10 mouse cellular contexts compared by ENCODE assay signal in genomic region chr8:124077998-124078397, GRCm38 (mm10). TPM values are rescaled to one million over a fixed set of nuclear protein-coding genes. Genes with fewer than 3 reads are reported as not detected.
DNase-seq lines count a peak whose midpoint lies in the region; ATAC-seq and TF ChIP-seq lines count a peak whose summit lies in the region.
"Had no signal": no experiment of that assay in that cellular context is flagged by ENCODE, and none has a peak within 500 bp of the region (broad histone marks: within the 10 kb centered on the region; RNA-seq: fewer than 3 reads in every experiment).

No protein-coding gene starts in this region.

- no peak overlapping the region for H3K4me2 ChIP-seq in liver, embryonic 11.5 days
- H3K4me2 ChIP-seq in forebrain, embryonic 14.5 days (ENCODE audit: low read length), result no peak overlapping the region
- H3K4me2 ChIP-seq: forebrain, embryonic 12.5 days had no signal

- TF ChIP-seq POLR2A in small intestine, adult 2 months (IDR thresholded peaks at IDR 0.05; ENCODE audit: low read depth, low read length), result no peak

- peaks cover 11% of the 10 kb centered on the region for H3K4me1 ChIP-seq in liver, embryonic 11.5 days (replicated peaks; ENCODE audit: control insufficient read depth, insufficient read depth, low read length)
- no peaks in the 10 kb centered on the region for H3K4me1 ChIP-seq in small intestine, adult 2 months (ENCODE audit: control insufficient read depth, insufficient read depth, insufficient read length, low read length)
- H3K4me1 ChIP-seq in forebrain, embryonic 14.5 days (ENCODE audit: control insufficient read depth, insufficient read depth, low read length), result no peaks in the 10 kb centered on the region

- WGBS in liver, embryonic 11.5 days, result 84% methylated on average over 10 of the region's 10 CpGs
- WGBS in small intestine, adult 2 months, result 73% methylated on average over 10 of the region's 10 CpGs
- 81% methylated on average over 10 of the region's 10 CpGs for WGBS in forebrain, embryonic 14.5 days

- 0 out of 2 replicates have a peak, but pooled peaks have one; percentile 13 for TF ChIP-seq CTCF in small intestine, adult 2 months (IDR thresholded peaks at IDR 0.05; ENCODE audit: extremely low read depth, insufficient read length, insufficient replicate concordance, low read depth, low read length)

- H3K9ac ChIP-seq in liver, embryonic 11.5 days (ENCODE audit: low read depth, low read length), result no peak overlapping the region
- H3K9ac ChIP-seq in forebrain, embryonic 14.5 days (ENCODE audit: low read length), result no peak overlapping the region
- H3K9ac ChIP-seq: forebrain, embryonic 12.5 days had no signal

- no peaks in the 10 kb centered on the region for H3K9me3 ChIP-seq in liver, embryonic 11.5 days (ENCODE audit: control insufficient read depth, low read length)
- H3K9me3 ChIP-seq in forebrain, embryonic 14.5 days (replicated peaks; ENCODE audit: control insufficient read depth, low read length), result no peaks in the 10 kb centered on the region
- H3K9me3 ChIP-seq: forebrain, embryonic 12.5 days; heart, embryonic 10.5 days had no signal

- H3K27ac ChIP-seq in liver, embryonic 11.5 days (ENCODE audit: low read depth, low read length), result no peak overlapping the region
- no peak overlapping the region for H3K27ac ChIP-seq in small intestine, adult 2 months (ENCODE audit: insufficient read depth, low read depth, low read length)
- H3K27ac ChIP-seq in forebrain, embryonic 14.5 days (ENCODE audit: low read depth, low read length), result no peak overlapping the region
- H3K27ac ChIP-seq: forebrain, embryonic 12.5 days; heart, embryonic 10.5 days had no signal

- ATAC-seq in liver, embryonic 11.5 days (replicated peaks; ENCODE audit: low FRiP score), result no peak
- no peak for ATAC-seq in forebrain, embryonic 14.5 days

- H3K27me3 ChIP-seq in liver, embryonic 11.5 days (replicated peaks; ENCODE audit: control insufficient read depth, insufficient read depth, low read length), result no peaks in the 10 kb centered on the region; the same call in 1 of the 2 replicates
- no peaks in the 10 kb centered on the region for H3K27me3 ChIP-seq in small intestine, adult 2 months (ENCODE audit: control insufficient read depth, insufficient read depth, low read length)
- no peaks in the 10 kb centered on the region for H3K27me3 ChIP-seq in forebrain, embryonic 14.5 days (replicated peaks; ENCODE audit: control insufficient read depth, insufficient read depth, low read length)

- H3K36me3 ChIP-seq in liver, embryonic 11.5 days (ENCODE audit: control insufficient read depth, insufficient read depth, low read length), result no peaks in the 10 kb centered on the region
- H3K36me3 ChIP-seq in small intestine, adult 2 months (ENCODE audit: control insufficient read depth, insufficient read depth, low read length), result no peaks in the 10 kb centered on the region
- no peaks in the 10 kb centered on the region for H3K36me3 ChIP-seq in forebrain, embryonic 14.5 days (ENCODE audit: control insufficient read depth, insufficient read depth, low read length)
- H3K36me3 ChIP-seq: forebrain, embryonic 12.5 days; heart, embryonic 10.5 days had no signal

- peak; percentile 33 for DNase-seq in adrenal gland, postnatal 10 days
- no peak for DNase-seq in adrenal gland, adult 18-20 months (ENCODE audit: low spot score in 2 of 2)
- DNase-seq in liver, result peak; percentile 47
- DNase-seq in liver, embryonic 11.5 days (ENCODE audit: low spot score), result no peak
- peak; percentile 20 for DNase-seq in induced T-regulatory cell, adult 2 months (ENCODE audit: low read depth)
- DNase-seq in ovary, adult 18-20 months (ENCODE audit: low spot score), result no peak
- DNase-seq in forebrain, embryonic 14.5 days (ENCODE audit: low spot score), result no peak

- no peak overlapping the region for H3K4me3 ChIP-seq in liver, embryonic 11.5 days (ENCODE audit: low read depth, low read length)
- H3K4me3 ChIP-seq in small intestine, adult 2 months (ENCODE audit: low read depth, low read length), result no peak overlapping the region
- H3K4me3 ChIP-seq in forebrain, embryonic 14.5 days (ENCODE audit: low read depth, low read length), result no peak overlapping the region
- H3K4me3 ChIP-seq: forebrain, embryonic 12.5 days; heart, embryonic 10.5 days had no signal

RNA-seq across cellular contexts. Expression of gene Urb2, which starts 56.7 kb away (rescaled TPM):
- total RNA-seq in adrenal gland, postnatal 10 days (2021), result 10 to 100 TPM; 10.5 to 12.3 TPM
- 10 to 100 TPM; 12.3 to 14.7 TPM for total RNA-seq in adrenal gland, adult 18-20 months (2021)
- polyA plus RNA-seq in liver, embryonic 11.5 days (2014; fragmentation: Nextera tagmentation; extraction: Ambion mirVana), result 11.0 and 13.7 TPM in 2 replicates
- polyA plus RNA-seq in small intestine, adult 2 months (2012; rRNA removed), result 1.4 and 2.5 TPM in 2 replicates
- 3.9 and 4.2 TPM in 2 replicates for polyA plus RNA-seq in forebrain, embryonic 14.5 days (2014; fragmentation: Nextera tagmentation; extraction: Ambion mirVana)

RNA-seq across cellular contexts. Expression of gene Taf5l, which starts 56.8 kb away (rescaled TPM):
- 10 to 100 TPM; 26.5 to 26.8 TPM for total RNA-seq in adrenal gland, postnatal 10 days (2021)
- total RNA-seq in adrenal gland, adult 18-20 months (2021), result 10 to 100 TPM; 22.3 to 22.7 TPM
- 62.5 and 67.4 TPM in 2 replicates for polyA plus RNA-seq in liver, embryonic 11.5 days (2014; fragmentation: Nextera tagmentation; extraction: Ambion mirVana)
- polyA plus RNA-seq in small intestine, adult 2 months (2012; rRNA removed), result 15.3 and 29.2 TPM in 2 replicates
- polyA plus RNA-seq in forebrain, embryonic 14.5 days (2014; fragmentation: Nextera tagmentation; extraction: Ambion mirVana), result 31.1 and 36.0 TPM in 2 replicates

Comparison
In these comparisons a context has a peak if more than half of its experiments do, and no peak if none do; other contexts are left out.
1. DNase-seq: peak in adrenal gland, postnatal 10 days (single experiment), liver (single experiment) and induced T-regulatory cell, adult 2 months (single experiment); none in adrenal gland, adult 18-20 months (0 of 2), liver, embryonic 11.5 days (single experiment), ovary, adult 18-20 months (single experiment) and forebrain, embryonic 14.5 days (single experiment).